Mouse (Mus musculus) ovary, adult 18-20 months (tissue): ENCODE results near the gene Epha2.

Source experiments
- DNase-seq: peaks from one replicate; pipeline ENCODE4 v3.0.0; 2022; ENCODE audit warnings: low spot score, mixed read lengths

Epha2 gene

DNA sequence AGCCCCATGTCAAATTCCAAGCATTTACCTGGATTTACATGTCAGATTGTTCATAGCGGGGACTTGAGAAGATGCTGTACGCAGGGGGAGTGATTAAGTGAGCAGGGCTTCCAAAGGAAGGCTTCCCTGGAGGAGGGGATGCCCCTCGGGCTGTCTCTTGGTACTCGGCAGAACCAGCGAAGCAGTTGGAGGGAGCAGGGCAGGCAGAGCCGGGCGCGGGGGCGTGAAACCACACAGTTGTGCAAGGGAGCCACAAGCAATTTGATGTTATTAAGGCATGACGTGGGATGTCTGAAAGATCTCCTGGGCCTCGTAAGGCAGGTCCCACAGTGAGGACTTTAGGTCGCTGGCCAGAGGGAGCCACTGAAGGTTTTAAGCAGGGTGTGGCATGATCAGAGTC lies 28.9 kb downstream of the Epha2 start:
- DNase-seq, result no peak

DNA sequence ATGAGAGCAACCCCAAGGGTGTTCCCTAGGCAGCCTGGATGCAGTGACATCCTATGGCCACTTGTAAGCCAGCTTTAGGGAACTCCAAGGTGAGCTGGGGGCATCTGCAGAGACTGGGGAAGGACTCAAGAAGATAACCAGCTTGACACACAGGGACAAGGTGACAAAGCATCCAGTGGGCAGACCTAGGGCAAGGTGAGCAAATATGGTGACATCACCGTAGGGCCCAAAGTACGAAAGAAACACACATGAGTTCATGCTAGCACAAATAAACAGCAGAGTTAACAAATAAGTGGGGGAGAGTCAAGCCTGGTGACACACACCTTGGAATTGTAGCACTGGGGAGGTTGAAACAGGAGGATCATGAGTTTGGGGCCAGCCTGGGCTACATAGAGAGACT lies 30.4 kb downstream of the Epha2 start:
- no peak for DNase-seq

GRCm38 (mm10) chr4:141332258-141332657 lies 31.2 kb downstream of the Epha2 start:
- DNase-seq, result no peak

DNA sequence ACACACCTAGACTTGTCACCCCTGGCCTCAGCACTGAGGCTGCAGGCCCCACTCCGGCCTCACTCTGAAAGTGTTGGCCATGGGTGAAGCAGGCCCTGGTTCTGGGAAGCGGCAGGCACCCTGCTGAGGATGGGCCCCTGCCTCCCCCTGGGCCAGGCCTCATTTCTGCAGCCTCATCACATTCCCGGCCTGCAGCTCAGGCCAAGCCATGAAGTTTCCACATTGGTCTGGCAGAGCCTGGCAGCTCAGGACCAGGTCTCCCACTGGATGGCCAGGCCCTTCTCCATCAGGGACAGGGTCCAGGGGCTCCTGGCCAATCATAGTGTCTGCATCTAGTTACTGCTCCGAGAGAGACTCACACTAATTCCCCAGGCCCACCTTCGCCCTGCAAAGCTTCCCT lies 33.7 kb downstream of the Epha2 start:
- no peak for DNase-seq

DNA sequence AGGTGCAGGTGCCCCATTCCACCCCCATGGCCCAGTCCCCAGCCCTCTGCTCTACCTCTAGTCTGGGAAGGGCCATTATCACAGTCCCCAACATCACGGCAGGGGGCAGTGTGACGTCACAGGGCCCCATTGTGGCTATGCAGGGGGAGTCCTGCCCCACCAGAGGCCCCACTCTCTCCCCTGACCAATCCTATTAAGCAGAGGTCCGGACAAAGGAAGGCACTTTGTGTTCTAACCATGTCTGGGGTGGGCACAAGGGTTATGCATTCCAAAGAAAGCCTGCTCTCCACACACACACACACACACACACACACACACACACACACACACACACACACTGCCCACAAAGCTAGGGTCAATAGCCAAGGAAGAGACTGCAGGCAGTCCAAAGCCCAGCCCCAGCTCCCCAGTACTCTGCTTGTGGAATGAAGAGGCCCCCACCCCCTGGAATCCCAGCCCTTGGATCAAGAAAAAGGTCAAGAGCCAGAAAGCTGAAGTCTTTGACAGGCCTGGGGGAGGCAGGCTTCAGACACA lies 34.3 kb downstream of the Epha2 start:
- no peak for DNase-seq

DNA sequence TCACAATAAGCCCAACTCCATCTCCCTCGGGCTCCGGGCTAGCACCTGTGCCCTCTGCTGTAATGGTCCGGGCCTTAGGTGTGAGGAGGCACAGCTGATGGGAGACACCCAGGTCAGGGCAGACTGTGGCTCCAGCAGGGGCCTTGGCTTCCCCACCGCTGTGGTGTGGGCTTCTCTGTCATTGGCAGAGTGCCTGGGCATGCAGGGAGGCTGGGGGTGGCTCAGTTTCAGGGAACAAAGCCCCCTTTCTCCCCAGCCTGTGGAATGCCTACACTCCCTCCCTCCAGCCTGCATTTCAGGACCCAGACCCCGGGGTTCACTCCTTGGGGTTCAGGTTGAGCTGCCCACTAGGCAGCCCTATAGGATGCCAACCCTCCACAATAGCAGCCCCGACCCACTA lies 35.2 kb downstream of the Epha2 start:
- DNase-seq, result no peak

DNA sequence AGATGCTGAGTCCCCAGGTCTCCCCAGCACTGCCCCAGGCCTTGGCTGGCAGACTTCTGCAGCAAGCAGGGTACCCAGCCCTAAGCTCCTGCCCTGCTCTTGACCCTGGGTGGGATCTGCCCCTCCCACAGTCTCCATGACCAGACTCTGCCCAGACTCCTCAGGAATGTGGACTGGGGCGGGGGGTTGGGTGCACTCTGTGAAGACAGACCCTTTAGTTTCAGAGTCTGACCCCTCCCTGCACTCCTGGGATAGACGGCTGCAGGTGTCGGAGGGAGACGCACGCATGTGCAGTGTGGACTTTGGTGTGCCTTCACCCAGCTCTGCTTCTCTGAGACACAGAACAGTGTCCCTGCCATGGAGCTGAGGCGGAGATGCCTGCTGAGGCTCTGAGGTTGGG lies 36.9 kb downstream of the Epha2 start:
- DNase-seq, result no peak

GRCm38 (mm10) chr4:141338853-141339252 lies 37.8 kb downstream of the Epha2 start:
- DNase-seq, result no peak

- no peak for DNase-seq
Measured at GRCm38 (mm10) chr4:141341477-141341876, 40.4 kb downstream of the Epha2 start.

GRCm38 (mm10) chr4:141343515-141343914 lies 42.5 kb downstream of the Epha2 start:
- DNase-seq, result no peak

GRCm38 (mm10) chr4:141345219-141345618 lies 44.2 kb downstream of the Epha2 start:
- DNase-seq, result no peak

DNA sequence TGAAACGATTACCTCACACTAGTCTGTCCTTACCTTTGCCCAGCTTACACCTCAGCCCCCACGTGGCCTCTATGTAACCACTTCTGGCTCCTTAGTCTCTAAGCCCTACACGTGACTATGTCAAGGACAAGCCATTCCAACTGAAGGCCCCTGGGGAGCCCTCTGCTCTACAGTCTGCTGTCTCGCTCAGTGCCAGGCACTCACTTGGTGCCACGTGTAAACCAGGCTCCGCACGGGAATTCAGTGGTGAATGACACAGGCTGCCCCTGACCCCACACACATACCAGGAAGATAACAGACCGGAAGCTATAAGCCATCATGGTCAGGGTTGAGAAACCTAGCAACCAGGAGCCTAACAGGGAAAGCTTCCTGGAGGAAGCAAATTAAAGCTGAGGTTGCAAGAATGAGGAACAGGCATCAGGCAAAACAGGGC lies 46.3 kb downstream of the Epha2 start:
- DNase-seq, result no peak

DNA sequence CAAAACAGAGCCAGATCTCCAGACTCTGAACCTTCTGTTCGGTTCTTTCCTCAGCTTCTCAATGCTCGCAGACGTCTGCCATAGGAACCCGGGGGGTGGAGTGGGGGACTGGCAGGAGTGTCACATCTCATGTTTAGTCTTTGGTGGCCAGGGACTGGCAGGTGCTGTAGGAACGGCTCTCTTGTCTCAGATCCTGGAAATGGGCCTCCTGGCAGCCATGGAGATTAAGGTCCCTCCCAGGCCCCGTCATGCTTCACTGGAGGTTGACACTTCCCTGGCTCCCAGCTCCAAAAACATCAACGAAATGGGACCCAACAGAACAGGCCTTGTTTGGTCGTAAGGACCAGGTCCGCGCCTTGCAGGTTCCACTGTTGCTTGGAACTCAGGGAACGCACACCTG lies 47.6 kb downstream of the Epha2 start:
- DNase-seq, result no peak

DNA sequence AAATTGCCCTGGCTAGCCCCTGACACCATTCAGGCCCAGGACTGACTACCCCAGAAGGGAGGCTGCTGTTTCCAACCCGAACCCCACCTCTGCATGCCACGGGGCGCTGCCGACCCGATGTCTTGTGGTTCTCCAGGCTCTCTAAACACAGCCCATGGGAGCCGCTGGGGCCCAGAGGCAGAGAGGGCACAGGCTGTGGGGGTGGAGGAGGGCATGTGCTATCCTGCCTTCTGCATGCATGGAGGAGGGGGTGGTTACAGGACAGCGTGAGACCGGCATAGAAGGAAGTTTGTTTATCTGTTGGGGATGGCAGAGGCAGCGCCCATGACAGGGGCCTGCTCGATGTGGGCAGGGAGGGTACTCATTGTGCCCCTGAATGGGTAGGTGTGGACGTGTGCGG lies 49.0 kb downstream of the Epha2 start:
- DNase-seq, result no peak

- no peak for DNase-seq
Measured at GRCm38 (mm10) chr4:141351972-141352371, 50.9 kb downstream of the Epha2 start.

DNA sequence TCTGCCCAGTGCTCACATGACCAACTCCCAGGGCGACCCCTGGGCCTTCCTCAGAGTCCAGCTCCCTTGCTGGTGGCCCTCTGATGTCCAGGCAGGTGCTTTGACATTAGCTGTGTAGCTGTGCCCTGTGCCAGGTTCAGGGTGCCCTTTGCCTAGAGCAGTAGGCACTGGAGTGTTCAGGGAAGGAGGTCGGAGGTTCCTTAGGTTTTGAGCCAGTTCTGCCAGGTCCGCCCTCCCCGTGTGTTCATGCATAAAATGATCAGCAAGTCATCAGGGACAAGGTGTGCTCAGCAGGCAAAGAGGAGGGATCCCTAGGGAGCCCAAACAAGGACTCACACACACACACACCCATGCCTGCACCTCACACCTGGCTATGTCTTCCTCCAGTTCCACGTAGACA lies 51.9 kb downstream of the Epha2 start:
- DNase-seq, result no peak

- DNase-seq, result no peak
Measured at GRCm38 (mm10) chr4:141353868-141354267, 52.8 kb downstream of the Epha2 start.

DNA sequence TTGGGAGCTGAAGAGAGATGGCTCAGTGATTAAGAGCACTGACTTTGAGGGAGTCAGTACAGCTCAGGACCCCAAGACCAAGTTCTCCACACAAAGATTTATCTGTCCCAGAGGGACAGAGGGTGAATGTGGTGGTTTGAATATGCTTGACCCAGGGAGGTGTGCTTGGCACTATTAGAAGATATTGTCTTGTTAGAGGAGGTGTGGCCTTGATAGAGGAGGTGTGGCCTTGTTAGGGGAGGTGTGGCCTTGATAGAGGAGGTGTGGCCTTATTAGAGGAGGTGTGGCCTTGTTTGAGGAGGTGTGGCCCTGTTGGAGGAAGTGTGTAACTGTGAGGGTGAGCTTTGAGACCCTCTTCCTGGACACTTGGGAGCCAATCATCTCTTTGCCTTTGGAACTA lies 56.8 kb downstream of the Epha2 start:
- no peak for DNase-seq

DNA sequence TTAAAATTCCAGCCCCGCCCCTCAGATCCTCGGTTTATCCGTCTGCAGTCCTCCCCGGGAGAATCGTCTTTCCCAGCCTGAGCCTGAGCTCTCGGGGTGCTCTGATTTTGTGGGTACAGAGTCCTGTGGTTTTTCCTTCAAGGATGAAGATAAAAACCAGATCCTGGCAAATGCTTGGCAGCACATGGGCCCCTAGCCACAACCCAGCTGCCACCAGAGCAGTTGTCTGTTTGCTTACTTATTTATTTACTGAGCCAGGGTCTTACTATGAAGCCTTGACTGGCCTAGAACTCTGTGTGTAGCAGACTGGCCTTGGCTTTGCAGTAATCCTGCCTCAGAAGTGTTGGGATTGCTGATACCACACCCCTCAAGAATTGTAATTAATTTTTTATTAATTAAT lies 58.2 kb downstream of the Epha2 start:
- DNase-seq, result no peak

GRCm38 (mm10) chr4:141360846-141361245 lies 59.8 kb downstream of the Epha2 start:
- DNase-seq, result no peak

GRCm38 (mm10) chr4:141362937-141363548 lies 62.0 kb downstream of the Epha2 start:
- DNase-seq, result no peak

DNA sequence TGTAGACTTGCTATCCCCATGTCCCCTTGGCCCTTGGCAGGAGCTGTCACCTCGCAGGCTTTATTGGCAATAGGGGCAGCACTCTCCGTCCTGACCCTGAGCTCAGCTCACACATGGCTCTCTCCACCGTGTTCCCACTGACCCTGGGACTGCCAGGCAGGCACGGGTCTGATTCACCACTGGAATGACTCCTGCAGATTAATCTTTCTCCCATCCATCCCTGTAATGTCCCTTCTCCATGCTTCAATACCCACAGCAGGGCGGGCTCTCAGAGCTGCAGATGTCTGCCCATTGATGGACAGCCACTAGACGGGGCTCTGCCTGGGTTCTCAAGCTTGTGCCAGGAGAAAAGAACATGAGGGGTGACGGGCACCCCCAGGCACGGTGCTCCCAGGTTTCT lies 64.1 kb downstream of the Epha2 start:
- no peak for DNase-seq

DNA sequence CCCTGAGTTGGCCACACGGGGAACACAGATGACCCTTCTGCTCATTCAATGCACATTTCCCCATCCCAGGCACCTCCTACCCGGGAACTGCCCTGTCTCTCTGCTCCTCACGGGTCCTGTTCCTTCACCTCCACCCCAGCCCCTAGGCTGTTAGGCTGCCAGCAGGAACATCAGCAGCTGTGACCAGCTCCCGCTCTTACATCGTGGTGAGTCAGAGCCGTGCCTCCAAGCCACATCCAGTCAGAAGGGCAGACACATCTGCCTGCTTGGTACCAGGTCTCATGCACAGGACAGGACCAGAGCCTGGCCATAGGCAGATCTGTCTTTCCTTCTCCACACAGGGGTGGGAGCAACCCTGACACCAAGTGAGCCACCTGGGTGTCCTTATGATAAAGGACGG lies 64.8 kb downstream of the Epha2 start:
- DNase-seq, result no peak

DNA sequence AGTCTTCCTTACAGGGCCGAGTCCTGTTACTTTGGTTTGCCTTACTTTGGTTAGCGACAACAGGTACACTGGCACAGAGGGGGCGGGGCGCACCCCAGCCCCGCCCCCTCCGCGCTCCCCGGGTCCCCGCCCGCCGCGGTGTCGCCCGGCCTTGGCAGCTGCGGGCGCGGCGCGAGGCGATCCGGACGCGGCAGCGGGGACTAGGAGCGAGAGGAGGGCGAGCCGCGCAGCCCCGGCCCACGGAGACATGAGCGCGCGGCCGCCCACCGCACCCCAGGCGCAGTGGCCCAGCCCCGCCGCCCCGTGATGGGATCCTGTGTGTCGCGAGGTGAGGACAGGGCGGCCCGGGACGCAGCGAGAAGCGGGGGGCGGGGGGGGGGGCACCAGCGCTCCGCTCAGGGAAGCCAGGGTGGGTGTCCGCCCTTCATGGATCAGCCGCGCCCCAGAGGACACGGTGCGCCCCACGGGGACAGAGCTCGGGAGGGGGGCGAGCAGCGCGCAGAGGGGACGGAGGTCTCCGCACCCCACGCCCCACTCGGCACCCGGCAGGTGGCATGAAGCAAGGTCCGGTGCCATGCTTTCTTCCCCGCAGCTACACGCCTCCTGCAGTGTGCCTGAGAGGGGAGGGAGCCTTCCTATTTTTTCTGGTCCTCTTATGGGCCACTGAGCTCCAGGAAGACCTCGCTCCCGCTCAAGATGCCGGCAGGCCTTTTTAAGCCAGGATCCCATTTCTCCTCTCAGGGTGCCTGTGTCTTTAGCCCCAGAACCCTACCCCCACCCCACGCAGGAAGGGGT lies 67.2 kb downstream of the Epha2 start, which contains the start of gene Fam131c:
Gene Fam131c, plus strand, starts transcription at position 224 of the 795 bp plus-strand sequence.
- no peak for DNase-seq
